Mouse (Mus musculus) limb, embryonic 14.5 days (tissue): ENCODE results near the gene Col20a1. TPM values are rescaled to one million over a fixed set of nuclear protein-coding genes. Genes with fewer than 3 reads are reported as not detected.

Experiments used
- ATAC-seq: fragments of 200-750 bp; cut with Nextera tagmentation; 2 replicates; pipeline ENCODE4 v1.8.0; 2017; ENCODE audit warnings: low read depth, moderate number of reproducible peaks, moderate TSS enrichment; ENCODE audit not compliant: low FRiP score
- DNase-seq: peaks from one replicate; pipeline ENCODE4 v3.0.0-alpha.2; 2015; ENCODE audit warnings: low spot score
- H3K27ac ChIP-seq: fragments of 300-500 bp; sonication (generic); replicated peaks from 2 replicates; pipeline ENCODE4 v1.5.1; 2014; ENCODE audit warnings: low read depth, mild to moderate bottlenecking, low read length, moderate library complexity, mixed read lengths
- H3K27me3 ChIP-seq: fragments of 300-500 bp; sonication (generic); 2 replicates; pipeline ENCODE4 v1.6.1; 2014; ENCODE audit warnings: low read length, mixed read lengths; ENCODE audit not compliant: control insufficient read depth, insufficient read depth
- H3K36me3 ChIP-seq: fragments of 300-500 bp; sonication (generic); 2 replicates; pipeline ENCODE4 v1.6.1; 2014; ENCODE audit warnings: mild to moderate bottlenecking, low read length, moderate library complexity, mixed read lengths; ENCODE audit not compliant: control insufficient read depth, insufficient read depth
- H3K4me1 ChIP-seq: fragments of 300-500 bp; sonication (generic); 2 replicates; pipeline ENCODE4 v1.6.1; 2014; ENCODE audit warnings: antibody characterized with exemption, low read length, mixed read lengths; ENCODE audit not compliant: control insufficient read depth, insufficient read depth
- H3K4me2 ChIP-seq: fragments of 300-500 bp; sonication (generic); replicated peaks from 2 replicates; pipeline ENCODE4 v1.6.1; 2014; ENCODE audit warnings: low read depth, mild to moderate bottlenecking, low read length, moderate library complexity; ENCODE audit not compliant: severe bottlenecking
- H3K4me3 ChIP-seq: fragments of 300-500 bp; sonication (generic); replicated peaks from 2 replicates; pipeline ENCODE4 v1.5.1; 2014; ENCODE audit warnings: low read length
- H3K9ac ChIP-seq: fragments of 300-500 bp; sonication (generic); 2 replicates; pipeline ENCODE4 v1.6.1; 2014; ENCODE audit warnings: mild to moderate bottlenecking, low read depth, low read length, moderate library complexity; ENCODE audit not compliant: severe bottlenecking
- H3K9me3 ChIP-seq: fragments of 300-500 bp; sonication (generic); 2 replicates; pipeline ENCODE4 v1.6.1; 2016; ENCODE audit warnings: low read length; ENCODE audit not compliant: control insufficient read depth
- POLR2A ChIP-seq: fragments of 200-500 bp; IDR thresholded peaks from 2 replicates; pipeline ENCODE4 v1.8.0; 2012; ENCODE audit warnings: inconsistent platforms, mild to moderate bottlenecking, moderate library complexity, borderline replicate concordance; ENCODE audit not compliant: insufficient read depth, insufficient read length; ENCODE audit errors: extremely low read depth
- WGBS: fragments of 180-500 bp; shearing (Covaris S2); extraction: QIAGEN DNeasy Blood & Tissue Kit; methylation state at CpG from one replicate; pipeline ENCODE4 v1.1.7; 2014; 5-methylcytosine and 5-hydroxymethylcytosine counted together
- polyA plus RNA-seq, 2 experiments: library from polyadenylated mRNA; depleted of rRNA in 1 of 2; stranded (reverse) in 1 of 2; unstranded in 1 of 2; fragments of >200 nt; fragmentation: Nextera tagmentation in 1 of 2; extraction: Ambion mirVana in 1 of 2; gene quantifications; 2 replicates each; pipeline versions ENCODE4 v1.2.1 to v1.2.3; 2012 to 2014

Col20a1 gene
- polyA plus RNA-seq (2012; rRNA removed) = 5.7 and 6.1 TPM in 2 replicates
- polyA plus RNA-seq (2014; fragmentation: Nextera tagmentation; extraction: Ambion mirVana) = 2.7 and 2.8 TPM in 2 replicates

GRCm38 (mm10) chr2:180986449-180986848, at the start of gene Col20a1:
Gene Col20a1, plus strand, starts transcription at chr2:180986535.
- no peak for TF ChIP-seq POLR2A
- no peak for DNase-seq
- H3K36me3 ChIP-seq = peaks cover 21% of the 10 kb centered on the region
- ATAC-seq = no peak
- H3K4me2 ChIP-seq = no peak within 1 kb of the TSS
- no peaks in the 10 kb centered on the region for H3K4me1 ChIP-seq
- H3K27ac ChIP-seq = no peak within 1 kb of the TSS
- no peak within 1 kb of the TSS for H3K9ac ChIP-seq
- H3K27me3 ChIP-seq = no peaks in the 10 kb centered on the region
- 68% methylated on average over 2 of the region's 2 CpGs for WGBS
- no peak within 1 kb of the TSS for H3K4me3 ChIP-seq
- H3K9me3 ChIP-seq = no peaks in the 10 kb centered on the region

- no peak for ATAC-seq
- DNase-seq = no peak
- TF ChIP-seq POLR2A = no peak
Observed at GRCm38 (mm10) chr2:180940187-180940586, 46.1 kb upstream of the Col20a1 start.

GRCm38 (mm10) chr2:180941869-180942268, 44.5 kb upstream of the Col20a1 start:
- Histone ChIP-seq H3K4me3 (no peak overlapping the region), H3K4me2 (no peak overlapping the region), H3K27ac (no peak overlapping the region), H3K36me3 (no peaks in the 10 kb centered on the region), H3K4me1 (no peaks in the 10 kb centered on the region), H3K9me3 (no peaks in the 10 kb centered on the region), H3K27me3 (no peaks in the 10 kb centered on the region), H3K9ac (no peak overlapping the region)
- no peak for TF ChIP-seq POLR2A
- DNase-seq (peak; percentile 45), ATAC-seq (no peak)

More at GRCm38 (mm10) chr2:180940187-180940586, 46.1 kb upstream of the Col20a1 start:
- no peaks in the 10 kb centered on the region for H3K9me3 ChIP-seq
- no peaks in the 10 kb centered on the region for H3K36me3 ChIP-seq
- H3K4me3 ChIP-seq = no peak overlapping the region
- no peak overlapping the region for H3K9ac ChIP-seq
- H3K27me3 ChIP-seq = no peaks in the 10 kb centered on the region
- H3K27ac ChIP-seq = no peak overlapping the region
- H3K4me2 ChIP-seq = no peak overlapping the region
- H3K4me1 ChIP-seq = no peaks in the 10 kb centered on the region

GRCm38 (mm10) chr2:180949947-180950346, 36.4 kb upstream of the Col20a1 start:
- Histone ChIP-seq H3K4me1 (no peaks in the 10 kb centered on the region; the same call in 1 of the 2 replicates), H3K36me3 (no peaks in the 10 kb centered on the region), H3K27ac (no peak overlapping the region), H3K27me3 (no peaks in the 10 kb centered on the region; the same call in 1 of the 2 replicates), H3K4me2 (no peak overlapping the region), H3K9ac (no peak overlapping the region), H3K9me3 (no peaks in the 10 kb centered on the region), H3K4me3 (no peak overlapping the region)
- WGBS = 23% methylated on average over 1 of the region's 1 CpGs
- no peak for TF ChIP-seq POLR2A
- DNase-seq (no peak), ATAC-seq (no peak)

DNA sequence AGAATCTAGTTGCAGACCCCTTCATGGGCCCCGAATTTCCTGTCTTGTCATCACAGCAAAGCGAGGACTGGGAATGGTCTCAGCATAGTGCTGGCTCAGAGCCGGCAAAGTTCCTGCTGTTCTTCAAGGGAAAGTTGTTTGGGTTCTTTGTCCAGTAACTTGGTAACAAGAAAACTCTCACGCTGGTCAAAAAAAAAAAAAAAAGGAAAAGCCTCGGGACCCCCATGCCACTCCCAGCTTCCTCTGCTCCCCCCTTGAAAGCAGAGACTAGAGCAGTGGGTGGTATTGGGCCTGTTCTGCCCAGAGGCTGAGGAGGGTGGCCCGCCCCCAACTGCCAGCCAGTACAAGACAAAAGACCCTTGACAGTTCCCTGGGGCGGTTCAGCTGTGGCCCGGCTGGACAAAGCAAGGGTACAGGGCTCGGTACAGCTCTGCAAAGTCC, 33.6 kb upstream of the Col20a1 start:
- H3K9ac ChIP-seq = no peak overlapping the region; the same call in 1 of the 2 replicates
- no peak for TF ChIP-seq POLR2A
- no peaks in the 10 kb centered on the region; the same call in 1 of the 2 replicates for H3K4me1 ChIP-seq
- no peaks in the 10 kb centered on the region for H3K9me3 ChIP-seq
- no peak overlapping the region for H3K4me3 ChIP-seq
- ATAC-seq = no peak
- DNase-seq = no peak
- peaks cover 6% of the 10 kb centered on the region; the same call in 1 of the 2 replicates for H3K27me3 ChIP-seq
- H3K27ac ChIP-seq = no peak overlapping the region
- 20% methylated on average over 9 of the region's 9 CpGs for WGBS
- H3K4me2 ChIP-seq = no peak overlapping the region; the same call in 1 of the 2 replicates
- no peaks in the 10 kb centered on the region for H3K36me3 ChIP-seq
